Mouse (Mus musculus) brown adipose tissue, adult 24 weeks (tissue): ENCODE results near the gene Fgd6. TPM values are rescaled to one million over a fixed set of nuclear protein-coding genes. Genes with fewer than 3 reads are reported as not detected.

ENCODE experiments used
- H3K27ac ChIP-seq: fragments of 200-500 bp; replicated peaks from 2 replicates; pipeline ENCODE4 v1.5.1; 2012; ENCODE audit warnings: low read depth, mild to moderate bottlenecking, low read length
- H3K4me1 ChIP-seq: fragments of 200-500 bp; 2 replicates; pipeline ENCODE4 v1.6.1; 2012; ENCODE audit warnings: low read length, mixed read lengths; ENCODE audit not compliant: control insufficient read depth, insufficient read depth, insufficient read length
- H3K4me3 ChIP-seq: fragments of 200-500 bp; 2 replicates; pipeline ENCODE4 v1.5.1; 2012; ENCODE audit warnings: low read depth, mild to moderate bottlenecking, low read length, moderate library complexity; ENCODE audit not compliant: insufficient read depth
- polyA plus RNA-seq: library from polyadenylated mRNA; stranded (reverse); fragments of >200 nt; gene quantifications from 2 replicates; pipeline ENCODE4 v1.2.4, GENCODE M21; 2012; ENCODE audit not compliant: missing spikeins, insufficient read depth, insufficient read length

Fgd6 gene
- polyA plus RNA-seq, 1 experiment, result 1.5 TPM

DNA sequence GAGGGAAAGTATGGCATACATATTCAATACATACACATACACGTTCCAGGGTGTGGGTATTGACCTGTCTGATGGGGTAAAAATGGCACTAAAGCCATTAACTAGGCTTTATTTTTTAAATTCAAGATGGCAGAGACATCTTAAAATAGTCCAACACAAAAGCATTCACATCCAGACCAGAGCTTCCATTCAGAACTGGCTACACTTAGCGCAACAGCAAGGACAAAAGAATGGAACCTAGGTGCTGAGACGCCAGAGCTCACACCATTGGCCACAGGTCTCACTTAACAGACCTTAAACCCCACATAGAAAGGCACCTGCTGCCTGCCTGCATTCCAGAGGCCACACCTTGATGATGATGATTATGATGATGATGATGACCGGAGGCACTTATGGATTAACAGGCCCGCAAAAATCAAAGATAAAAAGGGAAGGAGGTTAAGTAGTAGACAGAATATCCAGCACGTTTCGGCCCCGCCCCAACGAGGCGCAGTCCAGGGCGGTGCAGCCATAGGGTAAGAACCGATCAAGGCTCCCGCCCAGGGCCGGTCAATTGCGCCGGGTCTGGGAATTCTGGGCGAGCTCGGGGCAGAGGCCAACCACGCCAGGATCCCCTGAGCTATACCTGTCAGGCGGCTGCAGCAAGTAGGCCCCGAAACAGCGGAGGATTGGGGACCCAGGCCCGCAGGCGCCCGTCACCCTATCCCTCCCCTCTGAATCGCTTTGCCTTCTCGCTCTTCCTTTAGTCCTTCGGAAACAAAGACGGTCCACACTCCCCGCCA is 734 bp upstream of the Fgd6 start:
- H3K4me3 ChIP-seq, result peak overlapping the region; percentile 85
- H3K4me1 ChIP-seq, result 0 out of 2 replicates have a peak, but pooled peaks cover 2% of the 10 kb centered on the region
- H3K27ac ChIP-seq, result peak overlapping the region; percentile 41; the same call in 1 of the 2 replicates

DNA sequence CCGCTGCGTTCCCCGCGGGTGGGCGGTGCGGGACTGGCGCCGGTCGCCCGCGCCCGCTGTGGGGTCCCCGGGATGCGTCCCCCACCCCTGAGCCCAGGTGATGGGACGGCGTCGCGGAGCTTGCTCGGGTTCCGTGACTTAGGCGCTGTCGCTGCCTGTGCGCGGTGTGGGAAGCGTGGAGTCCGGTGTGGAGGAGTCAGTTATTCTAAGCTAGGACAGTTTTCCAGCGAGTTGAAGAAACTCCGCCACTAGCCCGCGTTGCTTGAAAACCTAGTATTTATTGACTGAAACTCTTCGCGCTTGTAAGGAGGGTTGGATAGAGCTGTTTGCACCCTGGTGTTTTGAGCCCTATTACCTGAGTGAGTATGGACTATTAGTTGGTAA is 566 bp downstream of the Fgd6 start:
- Histone ChIP-seq H3K4me3 (peak overlapping the region; percentile 94), H3K27ac (0 out of 2 replicates have a peak overlapping the region, but pooled peaks have one; percentile 3), H3K4me1 (0 out of 2 replicates have a peak, but pooled peaks cover 2% of the 10 kb centered on the region)

DNA sequence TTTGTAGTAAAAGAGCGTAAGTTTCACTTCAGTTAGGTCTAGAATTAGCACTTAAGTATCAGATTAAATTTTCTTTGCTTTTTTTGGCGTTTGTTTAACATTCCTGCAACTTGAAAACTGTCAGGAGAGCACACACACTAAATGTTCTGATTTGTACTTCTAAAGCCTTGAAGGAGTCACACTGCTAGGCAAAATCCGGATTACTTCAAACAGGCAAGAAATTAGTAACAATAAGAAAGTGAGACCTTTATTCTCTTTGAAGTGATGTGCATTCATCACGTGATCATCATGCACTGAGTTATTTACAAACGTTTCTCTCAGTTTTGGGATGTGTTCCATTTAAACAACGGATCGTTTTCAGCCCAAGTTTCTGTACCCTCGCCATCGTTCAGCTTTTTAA is 1.4 kb downstream of the Fgd6 start:
- Histone ChIP-seq H3K4me3 (no peak overlapping the region), H3K27ac (no peak overlapping the region), H3K4me1 (0 out of 2 replicates have a peak, but pooled peaks cover 2% of the 10 kb centered on the region)

DNA sequence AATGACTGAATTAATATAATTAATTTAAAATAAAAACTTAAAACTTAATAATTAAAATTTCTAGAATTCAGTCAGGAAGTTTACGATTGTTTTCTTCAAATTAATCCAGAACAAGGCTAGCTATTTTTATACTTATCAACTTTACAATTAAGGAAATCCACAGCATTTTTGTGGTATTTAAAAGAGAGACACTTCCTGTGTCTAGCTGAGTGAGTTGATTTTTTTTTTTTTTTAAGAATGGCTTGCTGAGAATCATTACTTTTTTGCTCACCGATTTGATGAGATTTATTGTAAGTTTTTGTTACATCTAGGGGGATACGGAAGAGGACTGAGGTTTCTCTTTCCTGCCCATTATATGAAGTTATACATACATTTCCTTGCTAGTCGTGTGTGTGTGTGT is 1.8 kb downstream of the Fgd6 start:
- Histone ChIP-seq H3K27ac (no peak overlapping the region), H3K4me3 (no peak overlapping the region), H3K4me1 (0 out of 2 replicates have a peak, but pooled peaks cover 2% of the 10 kb centered on the region)

DNA sequence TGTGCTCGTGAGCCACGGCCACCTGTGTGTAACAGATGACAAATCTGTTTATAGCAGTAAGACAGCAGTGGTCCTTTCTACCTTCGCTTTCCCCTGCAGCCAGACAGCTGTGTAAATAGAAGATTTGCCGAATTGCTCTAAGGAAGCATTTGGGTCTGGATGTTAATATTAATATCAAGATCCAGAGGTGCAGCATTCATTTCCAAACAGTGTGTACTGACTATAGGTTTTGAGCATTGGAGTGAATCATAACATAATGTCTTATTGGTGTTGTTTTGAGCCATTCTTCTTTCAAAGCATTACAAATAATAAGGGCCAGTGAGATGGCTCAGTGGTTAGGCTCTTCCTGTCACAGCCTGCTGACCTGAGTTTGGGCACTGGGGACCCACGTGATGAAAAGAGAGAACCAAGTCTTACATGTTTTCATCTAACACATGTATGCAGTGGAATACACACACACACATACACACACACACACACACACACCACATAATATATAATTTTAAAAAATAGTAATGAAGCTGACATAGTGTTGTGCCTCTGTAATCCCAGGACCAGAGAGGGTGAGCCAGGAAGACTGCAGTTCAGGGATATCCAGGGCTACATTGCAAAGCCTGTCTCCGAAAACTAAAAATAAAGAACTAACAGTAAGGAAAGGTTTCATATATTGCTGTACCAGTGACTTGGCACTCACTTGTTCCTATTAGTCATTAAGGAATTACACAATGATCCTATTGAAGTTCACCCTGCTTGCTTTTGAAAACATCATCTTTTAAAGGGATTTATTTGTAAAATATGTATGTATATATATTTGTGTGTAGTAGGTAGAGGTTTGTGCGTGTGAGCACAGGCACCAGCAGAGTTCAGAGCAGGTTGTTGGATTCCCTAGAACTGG is 2.8 kb downstream of the Fgd6 start:
- Histone ChIP-seq H3K4me1 (0 out of 2 replicates have a peak, but pooled peaks cover 2% of the 10 kb centered on the region), H3K4me3 (no peak overlapping the region), H3K27ac (no peak overlapping the region)

DNA sequence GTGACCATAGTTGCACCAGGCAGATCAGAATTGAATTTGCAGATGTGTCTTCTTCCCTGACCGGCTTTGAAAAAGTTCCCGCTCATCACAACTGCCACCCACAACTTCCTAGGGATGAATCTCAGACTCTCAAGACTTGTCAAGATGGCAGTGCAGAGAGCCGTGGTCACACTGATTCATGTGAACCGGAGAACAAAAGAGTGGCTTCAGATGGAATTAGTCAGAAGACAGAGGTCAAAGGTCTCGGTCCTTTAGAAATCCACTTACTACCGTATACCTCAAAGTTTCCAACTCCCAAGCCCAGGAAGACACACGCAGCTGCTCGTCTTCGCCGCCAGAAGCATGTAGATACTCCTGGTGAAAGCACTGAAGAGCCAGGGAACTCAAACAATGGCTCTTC is 8.1 kb downstream of the Fgd6 start:
- no peak overlapping the region for H3K27ac ChIP-seq
- no peak overlapping the region for H3K4me3 ChIP-seq
- peaks cover 9% of the 10 kb centered on the region for H3K4me1 ChIP-seq

DNA sequence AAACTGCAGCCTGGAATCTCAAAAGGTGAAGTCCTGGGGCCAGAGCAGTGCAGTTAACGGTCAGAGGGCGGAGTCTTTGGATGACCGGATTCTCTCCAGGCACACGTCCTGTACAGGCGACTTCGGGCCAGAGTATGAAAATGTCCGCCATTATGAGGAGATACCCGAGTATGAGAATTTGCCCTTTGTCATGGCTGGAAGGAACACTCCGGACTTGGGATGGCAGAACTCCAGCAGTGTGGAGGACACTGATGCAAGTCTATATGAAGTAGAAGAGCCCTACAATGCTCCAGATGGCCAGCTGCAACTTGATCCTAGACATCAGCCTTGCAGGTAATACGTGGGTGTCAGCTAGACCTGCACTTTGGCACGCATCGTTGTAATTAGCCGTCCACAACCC is 9.5 kb downstream of the Fgd6 start:
- H3K27ac ChIP-seq, result no peak overlapping the region
- H3K4me3 ChIP-seq, result no peak overlapping the region
- H3K4me1 ChIP-seq, result peaks cover 15% of the 10 kb centered on the region

DNA sequence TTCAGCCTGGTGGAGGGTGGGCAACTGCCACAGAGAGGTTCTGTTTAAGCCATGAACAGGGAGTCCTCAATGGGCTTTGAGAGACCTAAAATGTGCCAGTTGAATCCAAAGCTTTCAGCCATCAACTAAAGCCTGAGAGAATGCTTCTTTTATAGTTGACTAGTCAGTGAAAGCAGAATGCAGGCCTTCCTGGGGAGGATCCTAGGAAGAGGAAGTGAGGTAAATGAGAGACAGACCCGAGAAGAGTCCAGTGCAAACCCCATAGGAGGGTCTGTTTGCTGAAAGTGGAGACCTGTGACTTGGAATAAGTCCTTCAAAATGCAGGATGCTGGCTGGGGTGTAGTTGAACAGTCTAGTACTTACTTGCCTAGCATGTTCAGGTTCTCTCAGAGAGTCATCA is 11.2 kb downstream of the Fgd6 start:
- no peak overlapping the region for H3K4me3 ChIP-seq
- no peak overlapping the region for H3K27ac ChIP-seq
- peaks cover 17% of the 10 kb centered on the region for H3K4me1 ChIP-seq

DNA sequence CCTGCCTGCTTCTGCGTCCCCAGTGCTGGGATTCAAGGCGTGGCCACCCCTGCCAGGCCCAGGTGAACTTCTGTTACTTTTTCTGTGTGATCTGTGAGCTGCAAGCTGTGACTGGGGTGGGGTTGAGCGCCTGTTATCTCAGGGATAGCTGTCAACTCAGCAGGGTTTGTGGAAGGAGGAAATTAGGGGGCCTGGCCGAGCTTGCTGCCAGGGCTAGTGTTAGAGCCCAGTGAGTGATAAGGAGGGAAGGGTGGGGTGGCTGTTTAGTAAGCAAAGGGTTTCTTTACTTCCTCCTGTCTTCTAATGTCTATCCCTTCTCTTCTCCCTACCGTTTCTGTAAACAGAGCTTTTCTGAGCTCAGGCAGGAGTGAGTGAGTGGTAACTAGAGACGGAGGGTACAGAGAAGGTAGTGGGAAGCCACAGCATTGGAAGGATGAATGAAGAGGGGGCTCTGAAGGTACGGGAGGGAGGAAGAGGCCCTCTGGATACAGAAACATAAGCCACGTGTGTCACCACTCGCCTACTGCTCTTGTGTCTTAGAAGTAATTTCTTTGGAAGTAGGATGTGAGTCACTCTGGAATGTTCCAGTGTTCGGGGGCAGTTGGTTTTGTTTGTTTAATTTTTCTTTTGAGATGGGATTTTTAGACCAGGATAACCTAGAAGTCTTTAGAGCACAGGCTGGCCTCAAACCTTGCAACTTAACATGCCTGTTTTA is 12.2 kb downstream of the Fgd6 start:
- Histone ChIP-seq H3K4me1 (peaks cover 17% of the 10 kb centered on the region), H3K4me3 (no peak overlapping the region), H3K27ac (peak overlapping the region; percentile 74)

DNA sequence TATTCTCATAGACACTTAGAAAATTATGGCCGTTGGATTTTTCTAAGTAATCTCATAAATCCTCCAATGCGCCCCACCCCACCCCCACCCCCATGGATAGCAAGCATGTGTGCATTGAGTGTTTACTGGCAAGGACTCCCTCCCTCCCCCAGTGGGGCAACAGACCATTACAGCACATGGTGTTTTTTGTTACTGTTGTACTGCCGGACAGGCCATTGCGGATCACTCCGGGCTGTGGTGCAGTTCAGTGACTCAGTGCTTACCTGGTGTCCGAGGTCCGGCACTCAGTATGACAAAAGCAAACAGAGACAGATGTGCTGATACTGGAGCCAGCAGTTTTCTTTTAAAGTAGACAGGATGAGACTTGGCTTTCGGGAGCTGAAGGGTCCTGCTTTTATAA is 13.3 kb downstream of the Fgd6 start:
- no peak overlapping the region for H3K27ac ChIP-seq

DNA sequence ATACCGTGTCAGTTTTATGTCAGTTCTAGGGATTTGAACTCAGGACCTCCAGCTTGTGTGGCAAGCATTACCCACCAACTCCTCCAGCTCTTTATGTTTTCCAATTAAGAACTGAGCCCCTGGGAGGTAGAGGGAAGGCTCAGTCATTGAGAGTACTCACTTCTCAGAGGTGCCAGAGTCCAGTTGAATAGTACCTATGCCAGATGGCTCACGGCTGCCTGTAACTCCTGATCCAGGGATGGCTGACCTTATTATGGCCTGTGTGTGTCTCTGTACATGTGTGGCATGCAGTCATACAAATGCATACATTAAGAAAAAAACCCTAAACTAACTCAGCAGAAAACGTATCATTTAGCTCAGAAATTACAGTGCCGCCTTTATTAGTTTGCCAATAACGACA is 14.9 kb downstream of the Fgd6 start:
- Histone ChIP-seq H3K4me1 (peaks cover 17% of the 10 kb centered on the region), H3K4me3 (no peak overlapping the region), H3K27ac (no peak overlapping the region)

More for the DNA sequence above, 13.3 kb downstream of the Fgd6 start:
- Histone ChIP-seq H3K4me1 (peaks cover 17% of the 10 kb centered on the region), H3K4me3 (no peak overlapping the region)

DNA sequence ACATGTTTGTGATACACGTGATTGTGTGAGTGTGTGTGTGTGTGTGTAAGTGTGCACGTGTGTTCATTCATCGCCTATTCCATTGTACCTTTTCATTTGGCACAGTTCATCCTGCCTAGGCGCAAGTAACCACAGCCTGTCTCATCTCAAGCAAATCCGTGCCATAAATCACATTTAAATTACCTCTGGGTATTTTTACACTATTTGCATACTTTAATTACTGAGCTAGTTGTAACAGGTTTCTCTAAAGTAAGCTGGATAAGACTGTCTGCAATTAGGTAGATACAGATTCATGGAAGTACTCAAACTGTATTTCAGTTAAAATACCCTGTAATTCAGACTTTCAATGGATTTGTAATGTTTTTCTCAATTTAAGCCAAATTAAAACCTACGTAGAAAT is 20.7 kb downstream of the Fgd6 start:
- Histone ChIP-seq H3K4me3 (no peak overlapping the region), H3K27ac (no peak overlapping the region), H3K4me1 (no peaks in the 10 kb centered on the region)

DNA sequence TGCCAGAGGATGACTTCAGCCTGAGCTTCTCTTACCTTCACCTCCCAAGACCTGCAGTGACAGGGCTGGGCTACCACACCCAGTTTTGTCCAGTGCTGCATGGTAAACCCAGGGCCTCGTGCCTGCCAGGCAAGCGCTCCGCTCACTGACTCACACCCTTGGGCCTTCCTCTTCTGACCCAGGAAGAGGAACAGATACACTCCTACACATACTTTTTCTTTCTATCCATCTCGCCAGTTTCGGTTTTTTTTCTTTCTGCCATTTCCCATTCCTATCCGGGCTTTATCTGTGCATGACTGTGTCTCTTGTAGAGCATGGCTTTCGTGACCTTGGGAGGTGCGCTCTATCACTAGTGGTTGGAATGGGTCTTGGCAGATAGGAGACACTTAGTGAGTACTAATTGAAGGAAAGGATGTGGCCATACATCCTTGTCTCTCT is 23.8 kb downstream of the Fgd6 start:
- Histone ChIP-seq H3K27ac (0 out of 2 replicates have a peak overlapping the region, but pooled peaks have one; percentile 7), H3K4me3 (no peak overlapping the region), H3K4me1 (no peaks in the 10 kb centered on the region)

DNA sequence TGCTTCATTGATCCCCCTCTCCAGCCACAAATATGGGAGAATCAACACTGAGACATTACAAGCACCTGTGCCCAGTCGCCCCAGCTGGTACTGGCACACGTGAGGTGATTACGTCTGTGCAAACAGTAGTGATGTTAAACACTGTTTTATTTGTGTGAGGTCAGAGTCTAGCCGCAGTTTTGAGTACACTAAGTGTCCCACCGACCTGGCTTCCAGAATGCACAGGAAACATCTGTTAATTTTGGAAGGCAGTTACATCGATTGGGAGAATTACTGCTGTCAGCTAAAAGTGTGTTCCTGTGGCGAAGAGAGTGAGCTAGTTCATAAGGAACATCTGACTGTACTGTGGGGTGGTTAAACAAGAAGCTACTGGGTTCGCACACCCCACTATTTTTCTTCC is 24.4 kb downstream of the Fgd6 start:
- Histone ChIP-seq H3K4me3 (no peak overlapping the region), H3K4me1 (no peaks in the 10 kb centered on the region), H3K27ac (0 out of 2 replicates have a peak overlapping the region, but pooled peaks have one; percentile 10)

DNA sequence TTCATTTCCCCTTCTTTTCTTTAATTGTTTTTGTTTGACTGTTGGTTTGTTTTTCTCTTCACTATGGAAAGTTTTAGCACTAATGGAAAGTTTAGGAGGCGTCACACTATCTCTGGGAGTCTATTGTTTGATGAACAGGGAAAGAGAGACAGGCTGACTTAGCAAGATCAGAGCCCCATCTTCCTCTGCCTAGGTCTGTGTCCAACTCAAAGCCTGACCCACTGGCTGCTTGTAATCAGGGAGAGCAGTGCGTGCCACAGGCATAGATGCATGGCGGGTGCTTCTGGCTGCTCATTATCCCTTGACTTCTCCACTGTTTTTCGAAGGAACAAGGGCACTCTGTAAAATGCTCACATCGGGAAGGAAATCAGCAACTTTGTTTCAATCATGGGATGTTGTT is 26.6 kb downstream of the Fgd6 start:
- Histone ChIP-seq H3K4me1 (no peaks in the 10 kb centered on the region; the same call in 1 of the 2 replicates), H3K4me3 (no peak overlapping the region), H3K27ac (no peak overlapping the region)
